Mouse (Mus musculus): ENCODE data around the gene Pkp2.

- no peak for TF ChIP-seq CTCF (IDR thresholded peaks at IDR 0.05; ENCODE audit: low read depth, low read length)
- TF ChIP-seq POLR2A (IDR thresholded peaks at IDR 0.05; ENCODE audit: borderline replicate concordance, low read depth, low read length) = no peak
These were observed 31.6 kb downstream of the Pkp2 start for GRCm38 (mm10) chr16:16244711-16245110.

Measured in bone marrow macrophage, adult 2 months (primary cell).